Mouse (Mus musculus) heart, embryonic 15.5 days (tissue): ENCODE data around the gene Elovl1. TPM values are rescaled to one million over a fixed set of nuclear protein-coding genes. Genes with fewer than 3 reads are reported as not detected.

Experiments
- ATAC-seq: fragments of 200-750 bp; cut with Nextera tagmentation; replicated peaks from 2 replicates; pipeline ENCODE4 v1.8.0; 2017; ENCODE audit warnings: low read depth, moderate TSS enrichment; ENCODE audit not compliant: insufficient number of reproducible peaks, insufficient read depth, low FRiP score
- H3K27ac ChIP-seq: fragments of 300-500 bp; sonication (generic); 2 replicates; pipeline ENCODE4 v1.5.1; 2015; ENCODE audit warnings: mild to moderate bottlenecking, inconsistent platforms
- H3K27me3 ChIP-seq: fragments of 300-500 bp; sonication (generic); 2 replicates; pipeline ENCODE4 v1.6.1; 2015; ENCODE audit warnings: inconsistent platforms
- H3K36me3 ChIP-seq: fragments of 300-500 bp; sonication (generic); 2 replicates; pipeline ENCODE4 v1.6.1; 2015; ENCODE audit warnings: mild to moderate bottlenecking, inconsistent platforms
- H3K4me1 ChIP-seq: fragments of 300-500 bp; sonication (generic); replicated peaks from 2 replicates; pipeline ENCODE4 v1.6.1; 2015; ENCODE audit warnings: inconsistent platforms
- H3K4me2 ChIP-seq: fragments of 300-500 bp; sonication (generic); 2 replicates; pipeline ENCODE4 v1.6.1; 2015; ENCODE audit warnings: inconsistent platforms, mild to moderate bottlenecking, moderate library complexity
- H3K4me3 ChIP-seq: fragments of 300-500 bp; sonication (generic); 2 replicates; pipeline ENCODE4 v1.5.1; 2015; ENCODE audit warnings: mild to moderate bottlenecking, inconsistent platforms
- H3K9ac ChIP-seq: fragments of 300-500 bp; sonication (generic); 2 replicates; pipeline ENCODE4 v1.6.1; 2015; ENCODE audit warnings: mild to moderate bottlenecking, inconsistent platforms
- H3K9me3 ChIP-seq: fragments of 300-500 bp; sonication (generic); replicated peaks from 2 replicates; pipeline ENCODE4 v1.6.1; 2016; ENCODE audit warnings: inconsistent platforms
- WGBS: fragments of 180-500 bp; shearing (Covaris S2); methylation state at CpG from one replicate; pipeline ENCODE4 v1.1.7; 2015; ENCODE audit warnings: mixed read lengths; 5-methylcytosine and 5-hydroxymethylcytosine counted together
- polyA plus RNA-seq: library from polyadenylated mRNA; unstranded; fragments of >200 nt; fragmentation: Nextera tagmentation; extraction: Ambion mirVana; gene quantifications from 2 replicates; pipeline ENCODE4 v1.2.1, GENCODE M21; 2015

Gene Elovl1
- polyA plus RNA-seq, 1 experiment from 2014 or later: 54.2 TPM

DNA sequence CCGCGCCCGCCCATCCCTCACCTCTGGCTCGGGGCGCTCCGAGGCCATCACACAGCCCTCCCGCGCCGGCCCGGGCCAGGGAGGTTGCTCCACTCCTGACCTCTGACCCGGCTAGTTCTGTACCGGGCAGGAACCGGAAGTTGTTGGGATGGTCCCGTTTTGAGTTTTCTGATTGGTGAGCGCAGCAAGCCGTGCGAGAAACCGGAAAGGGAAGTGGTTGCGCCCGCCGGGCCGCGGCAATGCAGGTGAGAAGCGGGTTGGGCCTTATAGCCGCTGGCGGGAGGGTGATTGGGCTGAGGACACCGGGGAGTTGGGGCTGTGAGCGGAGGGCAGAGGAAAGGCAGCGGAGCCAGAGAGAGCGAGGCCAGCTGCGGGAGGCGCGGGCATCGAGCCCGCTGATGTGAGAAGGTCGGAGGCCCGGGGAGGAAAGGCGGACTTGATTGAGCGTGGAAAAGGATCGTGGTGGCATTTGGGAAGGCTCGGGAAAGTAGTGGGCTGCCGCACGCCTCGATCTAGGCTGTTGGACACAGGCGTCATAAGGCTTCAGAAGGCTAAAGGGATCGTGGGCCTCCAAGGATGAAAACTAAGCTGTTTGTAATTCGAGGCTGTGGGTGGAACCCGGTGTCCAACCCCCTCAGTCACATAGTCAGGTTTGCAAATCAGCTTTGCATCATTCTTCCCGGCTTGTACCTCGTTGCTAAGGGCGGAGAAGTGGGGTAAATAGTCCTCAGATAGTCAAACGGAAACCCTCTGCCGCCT is 18.6 kb upstream of the Elovl1 start, which contains the start of the genes Szt2 and Med8:
Gene Szt2, minus strand, starts transcription at position 132 of the 759 bp plus-strand sequence.
Gene Med8, plus strand, starts transcription at position 196 of the 759 bp plus-strand sequence.
- ATAC-seq: peak; percentile 93
- H3K9me3 ChIP-seq: no peaks in the 10 kb centered on the region
- under 1% methylated on average over 53 of the region's 53 CpGs for WGBS
- H3K4me1 ChIP-seq: peaks cover 17% of the 10 kb centered on the region
- peak within 1 kb of the TSS; percentile 71 for H3K4me3 ChIP-seq
- H3K4me2 ChIP-seq: peak within 1 kb of the TSS; percentile 81
- H3K36me3 ChIP-seq: peaks cover 45% of the 10 kb centered on the region
- no peaks in the 10 kb centered on the region for H3K27me3 ChIP-seq
- peak within 1 kb of the TSS; percentile 85 for H3K9ac ChIP-seq
- peak within 1 kb of the TSS; percentile 65 for H3K27ac ChIP-seq

DNA sequence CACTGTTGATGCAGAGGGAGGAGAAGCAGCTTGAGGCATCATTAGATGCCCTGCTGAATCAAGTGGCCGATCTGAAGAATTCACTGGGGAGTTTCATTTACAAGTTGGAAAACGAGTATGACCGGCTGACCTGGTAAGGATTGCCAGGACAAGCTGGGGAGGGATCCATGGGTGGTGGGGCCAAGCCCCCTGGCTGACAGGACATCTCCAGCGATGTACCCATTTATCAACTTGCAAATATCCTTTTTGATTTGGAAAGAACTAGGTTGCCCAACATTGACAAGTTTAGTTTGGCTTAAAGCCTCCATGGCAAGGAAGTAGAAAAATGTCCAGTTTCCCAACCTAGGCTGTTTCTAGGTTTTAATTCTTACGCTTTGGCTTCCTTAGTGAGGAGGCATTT is 17.0 kb upstream of the Elovl1 start:
- WGBS: 91% methylated on average over 5 of the region's 5 CpGs
- H3K36me3 ChIP-seq: peaks cover 53% of the 10 kb centered on the region

DNA sequence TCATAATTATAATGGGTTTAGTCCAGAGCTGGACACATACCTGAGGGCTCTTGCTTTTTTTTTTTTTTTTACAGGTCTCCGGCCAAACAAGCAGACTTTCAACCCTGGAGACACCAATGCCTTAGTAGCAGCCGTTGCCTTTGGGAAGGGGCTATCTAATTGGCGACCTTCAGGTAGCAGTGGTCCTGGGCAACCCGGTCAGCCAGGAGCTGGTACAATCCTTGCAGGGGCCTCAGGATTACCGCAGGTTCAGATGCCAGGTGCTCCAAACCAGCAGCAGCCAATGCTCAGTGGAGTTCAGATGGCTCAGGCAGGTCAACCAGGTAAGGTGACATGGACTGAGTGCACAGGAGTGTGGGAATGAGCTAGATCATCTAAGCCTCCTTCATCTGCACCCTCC is 14.3 kb upstream of the Elovl1 start:
- Histone ChIP-seq H3K9ac (no peak overlapping the region), H3K36me3 (peaks cover 78% of the 10 kb centered on the region), H3K4me1 (peaks cover 9% of the 10 kb centered on the region), H3K4me2 (no peak overlapping the region), H3K4me3 (no peak overlapping the region), H3K27ac (no peak overlapping the region), H3K27me3 (no peaks in the 10 kb centered on the region), H3K9me3 (no peaks in the 10 kb centered on the region)
- no peak for ATAC-seq
- 89% methylated on average over 5 of the region's 5 CpGs for WGBS

More for the DNA sequence above, 17.0 kb upstream of the Elovl1 start:
- ATAC-seq: no peak
- no peak overlapping the region for H3K4me2 ChIP-seq
- H3K9ac ChIP-seq: no peak overlapping the region
- no peaks in the 10 kb centered on the region for H3K27me3 ChIP-seq
- H3K27ac ChIP-seq: no peak overlapping the region
- H3K4me1 ChIP-seq: peaks cover 17% of the 10 kb centered on the region
- no peak overlapping the region for H3K4me3 ChIP-seq
- no peaks in the 10 kb centered on the region for H3K9me3 ChIP-seq

DNA sequence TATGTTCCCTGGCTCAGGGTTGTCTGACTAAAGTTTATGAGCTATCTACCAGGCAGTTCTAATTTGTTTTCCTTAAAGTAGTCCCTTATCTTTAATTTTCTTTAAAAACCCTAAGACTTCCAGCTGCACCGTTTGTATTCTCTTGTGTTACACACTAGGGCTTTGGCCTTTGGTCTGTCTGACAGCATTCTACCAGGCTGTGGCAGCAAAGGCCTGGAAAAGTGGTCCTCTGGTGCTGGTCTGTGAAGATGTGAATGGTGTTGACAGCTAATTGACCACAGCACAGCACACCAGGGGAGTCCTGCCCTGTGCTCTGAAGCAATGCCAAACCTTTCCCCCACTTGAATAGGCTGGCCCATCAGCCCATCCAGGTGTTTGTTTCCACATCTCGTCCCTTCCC is 12.1 kb upstream of the Elovl1 start:
- 61% methylated on average over 2 of the region's 2 CpGs for WGBS
- no peak for ATAC-seq
- H3K9me3 ChIP-seq: no peaks in the 10 kb centered on the region

DNA sequence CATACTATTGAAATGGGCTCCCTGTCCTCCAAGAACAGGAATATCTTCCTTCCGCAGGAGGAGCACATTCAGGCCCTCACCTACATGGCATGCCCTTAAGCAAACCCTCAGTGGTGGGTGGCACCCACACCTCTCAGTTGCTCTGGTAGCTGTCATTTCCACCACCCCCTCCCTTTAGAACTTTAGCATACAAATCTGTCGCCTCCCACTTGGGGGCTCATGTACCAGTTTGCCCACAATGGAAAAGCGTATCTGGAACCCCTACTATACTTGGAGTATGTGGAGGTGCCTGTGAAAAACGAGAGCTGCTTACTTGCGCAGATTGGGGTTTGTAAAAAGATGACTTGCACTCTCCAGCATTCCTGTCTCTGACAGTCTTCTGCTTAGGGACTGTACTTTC is 11.6 kb upstream of the Elovl1 start:
- H3K36me3 ChIP-seq: peaks cover 78% of the 10 kb centered on the region
- H3K4me2 ChIP-seq: no peak overlapping the region
- H3K9me3 ChIP-seq: no peaks in the 10 kb centered on the region
- H3K9ac ChIP-seq: no peak overlapping the region
- no peak overlapping the region for H3K4me3 ChIP-seq
- 87% methylated on average over 5 of the region's 5 CpGs for WGBS
- no peaks in the 10 kb centered on the region for H3K4me1 ChIP-seq
- no peak for ATAC-seq
- no peak overlapping the region for H3K27ac ChIP-seq
- H3K27me3 ChIP-seq: no peaks in the 10 kb centered on the region

More for the DNA sequence above, 12.1 kb upstream of the Elovl1 start:
- Histone ChIP-seq H3K27me3 (no peaks in the 10 kb centered on the region), H3K36me3 (peaks cover 80% of the 10 kb centered on the region), H3K4me3 (no peak overlapping the region), H3K27ac (no peak overlapping the region), H3K4me2 (no peak overlapping the region), H3K4me1 (no peaks in the 10 kb centered on the region), H3K9ac (no peak overlapping the region)

DNA sequence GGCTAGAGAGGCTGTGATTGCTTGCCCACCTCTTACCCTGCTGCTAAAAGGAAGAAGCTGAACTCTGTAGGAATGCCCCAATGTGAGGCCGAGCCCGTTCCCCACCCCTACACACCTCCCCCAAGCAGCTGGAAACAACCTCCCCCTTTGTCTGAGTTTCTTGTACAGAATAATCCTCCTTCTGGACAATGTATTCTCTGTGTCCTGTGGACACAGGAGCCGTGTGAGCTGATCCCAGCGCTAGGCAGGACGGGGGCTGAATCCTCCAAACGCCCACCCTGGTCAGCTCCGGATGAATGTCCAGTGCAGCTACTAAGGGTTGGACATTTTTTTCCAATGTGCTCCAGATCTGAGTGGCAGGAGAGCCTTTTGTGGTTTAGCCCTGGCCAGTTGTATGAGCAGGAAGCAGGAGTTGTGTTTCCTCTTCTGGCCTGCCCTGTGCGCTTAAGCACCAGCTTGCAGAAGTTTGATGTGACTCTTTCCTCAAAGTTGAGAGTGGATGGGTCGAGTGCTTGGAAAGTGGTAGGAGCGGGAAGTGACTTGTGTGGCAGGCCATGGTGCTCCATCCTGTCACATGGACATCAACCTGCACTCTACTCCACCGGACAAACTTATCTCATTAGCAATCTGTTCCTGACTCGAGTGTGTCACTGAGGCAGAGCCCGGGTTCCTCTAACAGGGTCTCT is 10.6 kb upstream of the Elovl1 start:
- H3K4me3 ChIP-seq: no peak overlapping the region
- H3K4me2 ChIP-seq: no peak overlapping the region
- no peak overlapping the region for H3K27ac ChIP-seq
- no peak for ATAC-seq
- H3K4me1 ChIP-seq: no peaks in the 10 kb centered on the region
- WGBS: 83% methylated on average over 13 of the region's 13 CpGs
- H3K36me3 ChIP-seq: peaks cover 71% of the 10 kb centered on the region
- no peak overlapping the region for H3K9ac ChIP-seq
- H3K9me3 ChIP-seq: no peaks in the 10 kb centered on the region
- H3K27me3 ChIP-seq: no peaks in the 10 kb centered on the region

DNA sequence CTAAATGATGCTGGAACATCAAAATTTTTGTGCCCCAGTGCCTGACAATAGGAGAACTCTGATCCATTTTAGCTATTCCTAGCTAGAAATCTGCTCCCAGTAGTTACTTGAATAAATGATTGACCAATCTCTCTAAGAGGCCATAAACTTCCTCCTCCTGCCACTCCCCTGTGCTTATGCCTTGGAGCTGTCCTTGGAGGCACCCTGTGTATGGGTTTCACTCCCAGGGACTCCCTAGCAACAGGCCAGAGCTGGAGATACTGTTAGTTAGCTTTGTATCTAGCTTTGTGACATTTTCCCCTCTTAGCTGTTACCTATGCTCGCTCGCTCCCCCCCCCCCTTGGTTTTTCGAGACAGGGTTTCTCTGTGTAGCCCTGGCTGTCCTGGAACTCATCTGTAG is 6.5 kb upstream of the Elovl1 start:
- Histone ChIP-seq H3K36me3 (peaks cover 30% of the 10 kb centered on the region), H3K4me2 (no peak overlapping the region), H3K4me1 (no peaks in the 10 kb centered on the region), H3K4me3 (no peak overlapping the region), H3K9ac (no peak overlapping the region), H3K27me3 (no peaks in the 10 kb centered on the region), H3K27ac (no peak overlapping the region), H3K9me3 (no peaks in the 10 kb centered on the region)
- 93% methylated on average over 3 of the region's 3 CpGs for WGBS
- no peak for ATAC-seq

DNA sequence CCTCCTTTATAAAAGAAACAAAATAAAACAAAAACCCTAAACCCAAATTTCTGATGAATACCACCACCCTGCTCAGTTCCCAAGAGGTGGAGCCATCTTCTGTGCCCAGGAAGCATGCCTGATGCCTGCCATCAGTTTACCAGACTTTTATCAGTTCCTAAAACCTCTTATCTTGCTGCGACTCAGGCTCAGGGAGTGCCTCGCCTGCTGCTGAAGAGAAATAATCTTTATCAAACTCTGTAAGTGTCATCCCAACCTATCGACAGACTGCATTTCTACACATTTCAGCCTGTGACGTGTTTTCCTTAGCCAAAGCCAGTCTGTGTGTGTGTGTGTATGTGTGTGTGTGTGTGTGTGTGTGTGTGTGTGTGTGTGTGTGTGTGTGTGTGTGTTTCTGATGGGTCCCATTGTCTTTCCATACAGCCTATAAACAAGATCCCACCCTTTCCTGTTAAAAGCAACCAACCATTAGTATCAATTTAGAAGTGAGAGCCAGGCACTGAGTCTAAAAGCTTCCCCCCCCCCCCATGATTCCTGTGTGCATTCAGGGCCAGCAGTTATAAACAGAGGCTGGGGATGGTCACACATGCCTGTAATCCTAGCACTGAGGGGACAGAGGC is 3.2 kb upstream of the Elovl1 start:
- no peak overlapping the region for H3K4me2 ChIP-seq
- H3K36me3 ChIP-seq: peaks cover 8% of the 10 kb centered on the region; the same call in 1 of the 2 replicates
- H3K27ac ChIP-seq: no peak overlapping the region
- no peaks in the 10 kb centered on the region for H3K27me3 ChIP-seq
- 46% methylated on average over 4 of the region's 4 CpGs for WGBS
- peaks cover 22% of the 10 kb centered on the region for H3K4me1 ChIP-seq
- H3K9ac ChIP-seq: no peak overlapping the region
- ATAC-seq: no peak
- H3K9me3 ChIP-seq: no peaks in the 10 kb centered on the region
- no peak overlapping the region for H3K4me3 ChIP-seq

DNA sequence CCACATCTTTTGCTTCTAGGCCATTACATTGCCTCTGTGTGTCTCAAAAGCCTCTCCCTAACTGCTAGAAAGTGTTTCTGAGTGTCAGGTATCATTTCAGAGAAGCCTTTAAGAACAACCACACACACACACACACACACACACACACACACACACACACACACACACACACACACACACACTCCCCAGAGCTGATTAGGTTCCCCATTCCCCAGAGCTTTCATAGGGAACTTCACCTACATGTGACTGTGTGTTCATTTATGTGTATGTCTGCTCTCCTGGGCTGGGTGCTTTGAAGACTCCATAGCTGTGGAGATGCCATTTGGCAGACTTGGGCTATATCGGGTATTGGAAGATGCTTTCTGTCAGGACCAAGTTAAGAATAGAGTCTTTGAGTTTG is 2.5 kb upstream of the Elovl1 start:
- ATAC-seq: no peak
- WGBS: 88% methylated on average over 1 of the region's 1 CpGs
- no peak overlapping the region for H3K4me2 ChIP-seq
- H3K4me3 ChIP-seq: no peak overlapping the region
- H3K9ac ChIP-seq: no peak overlapping the region
- no peaks in the 10 kb centered on the region for H3K9me3 ChIP-seq
- H3K36me3 ChIP-seq: peaks cover 9% of the 10 kb centered on the region; the same call in 1 of the 2 replicates
- H3K27me3 ChIP-seq: no peaks in the 10 kb centered on the region
- H3K4me1 ChIP-seq: peaks cover 27% of the 10 kb centered on the region
- H3K27ac ChIP-seq: no peak overlapping the region

DNA sequence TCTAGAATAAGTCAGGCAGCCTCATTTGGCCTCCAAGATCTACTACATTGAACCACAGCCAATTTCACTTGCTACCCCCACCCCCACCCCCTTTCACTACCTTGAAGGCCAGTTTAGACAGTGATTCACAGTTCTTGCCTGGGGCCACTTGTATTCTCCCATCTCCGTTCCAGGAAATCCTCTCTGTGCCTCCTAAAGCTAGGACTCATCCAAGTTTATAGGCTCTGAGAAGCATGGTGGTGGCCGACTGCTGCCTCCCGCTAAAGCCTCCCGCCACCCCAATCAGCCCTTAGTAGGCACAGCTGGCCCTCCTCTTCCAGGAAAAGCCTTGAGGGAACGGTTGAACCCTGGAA is 502 bp upstream of the Elovl1 start:
- H3K4me2 ChIP-seq: peak overlapping the region; percentile 93
- no peak; the same call in 1 of the 2 replicates for ATAC-seq

DNA sequence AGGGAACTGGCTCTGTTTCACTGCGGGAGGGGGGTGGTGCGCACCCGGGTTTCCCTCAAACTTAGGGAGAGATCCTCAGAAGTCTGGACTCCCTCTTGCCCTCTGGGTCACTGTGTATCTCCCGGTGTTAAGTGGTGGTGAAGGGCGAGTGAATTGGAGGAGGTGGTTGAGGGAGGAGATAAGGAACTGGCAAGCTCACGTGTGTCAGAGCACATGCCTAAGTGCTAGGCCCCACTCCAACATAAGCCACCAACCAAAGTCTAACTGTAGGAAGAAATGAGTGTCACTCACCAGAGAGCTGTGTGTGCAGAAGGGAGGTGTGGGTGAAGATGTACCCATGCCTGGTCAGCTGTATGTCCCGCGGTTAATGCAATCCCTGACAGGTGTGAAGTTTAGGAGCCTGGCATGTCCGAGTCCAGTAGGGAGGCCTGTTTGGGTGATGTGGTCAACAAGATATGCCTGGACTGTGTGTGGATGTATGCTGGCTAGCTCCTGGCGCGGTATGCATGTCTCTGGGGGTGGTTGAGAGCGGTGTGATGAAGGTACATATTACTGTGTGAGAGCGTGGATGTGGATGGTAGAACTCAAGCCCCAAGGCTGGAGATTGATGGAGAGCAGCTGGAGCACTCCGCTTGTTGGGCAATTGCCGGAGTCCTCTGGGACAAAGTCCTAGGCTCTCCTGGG is 780 bp downstream of the Elovl1 start:
- H3K27ac ChIP-seq: peak overlapping the region; percentile 89
- WGBS: 23% methylated on average over 15 of the region's 15 CpGs
- no peaks in the 10 kb centered on the region for H3K9me3 ChIP-seq
- peak overlapping the region; percentile 91 for H3K9ac ChIP-seq
- peaks cover 30% of the 10 kb centered on the region for H3K36me3 ChIP-seq
- no peaks in the 10 kb centered on the region for H3K27me3 ChIP-seq
- peaks cover 35% of the 10 kb centered on the region for H3K4me1 ChIP-seq
- H3K4me3 ChIP-seq: peak overlapping the region; percentile 92
- peak overlapping the region; percentile 93 for H3K4me2 ChIP-seq
- ATAC-seq: peak; percentile 33; the same call in 1 of the 2 replicates

More for the DNA sequence above, 502 bp upstream of the Elovl1 start:
- peaks cover 17% of the 10 kb centered on the region for H3K36me3 ChIP-seq
- H3K9ac ChIP-seq: peak overlapping the region; percentile 91
- WGBS: 4% methylated on average over 5 of the region's 5 CpGs
- H3K27ac ChIP-seq: peak overlapping the region; percentile 89
- H3K9me3 ChIP-seq: no peaks in the 10 kb centered on the region
- H3K4me3 ChIP-seq: peak overlapping the region; percentile 92
- no peaks in the 10 kb centered on the region for H3K27me3 ChIP-seq
- peaks cover 27% of the 10 kb centered on the region for H3K4me1 ChIP-seq
